Mouse (Mus musculus) limb, embryonic 14.5 days (tissue): Measurements from ENCODE around the gene Nol9. TPM values are rescaled to one million over a fixed set of nuclear protein-coding genes. Genes with fewer than 3 reads are reported as not detected.

Experiments used
- ATAC-seq: fragments of 200-750 bp; cut with Nextera tagmentation; 2 replicates; pipeline ENCODE4 v1.8.0; 2017; ENCODE audit warnings: low read depth, moderate number of reproducible peaks, moderate TSS enrichment; ENCODE audit not compliant: low FRiP score
- DNase-seq: peaks from one replicate; pipeline ENCODE4 v3.0.0-alpha.2; 2015; ENCODE audit warnings: low spot score
- H3K27ac ChIP-seq: fragments of 300-500 bp; sonication (generic); replicated peaks from 2 replicates; pipeline ENCODE4 v1.5.1; 2014; ENCODE audit warnings: low read depth, mild to moderate bottlenecking, low read length, moderate library complexity, mixed read lengths
- H3K27me3 ChIP-seq: fragments of 300-500 bp; sonication (generic); 2 replicates; pipeline ENCODE4 v1.6.1; 2014; ENCODE audit warnings: low read length, mixed read lengths; ENCODE audit not compliant: control insufficient read depth, insufficient read depth
- H3K36me3 ChIP-seq: fragments of 300-500 bp; sonication (generic); 2 replicates; pipeline ENCODE4 v1.6.1; 2014; ENCODE audit warnings: mild to moderate bottlenecking, low read length, moderate library complexity, mixed read lengths; ENCODE audit not compliant: control insufficient read depth, insufficient read depth
- H3K4me1 ChIP-seq: fragments of 300-500 bp; sonication (generic); 2 replicates; pipeline ENCODE4 v1.6.1; 2014; ENCODE audit warnings: antibody characterized with exemption, low read length, mixed read lengths; ENCODE audit not compliant: control insufficient read depth, insufficient read depth
- H3K4me2 ChIP-seq: fragments of 300-500 bp; sonication (generic); replicated peaks from 2 replicates; pipeline ENCODE4 v1.6.1; 2014; ENCODE audit warnings: low read depth, mild to moderate bottlenecking, low read length, moderate library complexity; ENCODE audit not compliant: severe bottlenecking
- H3K4me3 ChIP-seq: fragments of 300-500 bp; sonication (generic); replicated peaks from 2 replicates; pipeline ENCODE4 v1.5.1; 2014; ENCODE audit warnings: low read length
- H3K9ac ChIP-seq: fragments of 300-500 bp; sonication (generic); 2 replicates; pipeline ENCODE4 v1.6.1; 2014; ENCODE audit warnings: mild to moderate bottlenecking, low read depth, low read length, moderate library complexity; ENCODE audit not compliant: severe bottlenecking
- H3K9me3 ChIP-seq: fragments of 300-500 bp; sonication (generic); 2 replicates; pipeline ENCODE4 v1.6.1; 2016; ENCODE audit warnings: low read length; ENCODE audit not compliant: control insufficient read depth
- POLR2A ChIP-seq: fragments of 200-500 bp; IDR thresholded peaks from 2 replicates; pipeline ENCODE4 v1.8.0; 2012; ENCODE audit warnings: inconsistent platforms, mild to moderate bottlenecking, moderate library complexity, borderline replicate concordance; ENCODE audit not compliant: insufficient read depth, insufficient read length; ENCODE audit errors: extremely low read depth
- WGBS: fragments of 180-500 bp; shearing (Covaris S2); extraction: QIAGEN DNeasy Blood & Tissue Kit; methylation state at CpG from one replicate; pipeline ENCODE4 v1.1.7; 2014; 5-methylcytosine and 5-hydroxymethylcytosine counted together
- polyA plus RNA-seq, 2 experiments: library from polyadenylated mRNA; depleted of rRNA in 1 of 2; stranded (reverse) in 1 of 2; unstranded in 1 of 2; fragments of >200 nt; fragmentation: Nextera tagmentation in 1 of 2; extraction: Ambion mirVana in 1 of 2; gene quantifications; 2 replicates each; pipeline versions ENCODE4 v1.2.1 to v1.2.3; 2012 to 2014

The Nol9 gene
- polyA plus RNA-seq, 2 experiments, result 25.9 to 28.5 TPM

DNA sequence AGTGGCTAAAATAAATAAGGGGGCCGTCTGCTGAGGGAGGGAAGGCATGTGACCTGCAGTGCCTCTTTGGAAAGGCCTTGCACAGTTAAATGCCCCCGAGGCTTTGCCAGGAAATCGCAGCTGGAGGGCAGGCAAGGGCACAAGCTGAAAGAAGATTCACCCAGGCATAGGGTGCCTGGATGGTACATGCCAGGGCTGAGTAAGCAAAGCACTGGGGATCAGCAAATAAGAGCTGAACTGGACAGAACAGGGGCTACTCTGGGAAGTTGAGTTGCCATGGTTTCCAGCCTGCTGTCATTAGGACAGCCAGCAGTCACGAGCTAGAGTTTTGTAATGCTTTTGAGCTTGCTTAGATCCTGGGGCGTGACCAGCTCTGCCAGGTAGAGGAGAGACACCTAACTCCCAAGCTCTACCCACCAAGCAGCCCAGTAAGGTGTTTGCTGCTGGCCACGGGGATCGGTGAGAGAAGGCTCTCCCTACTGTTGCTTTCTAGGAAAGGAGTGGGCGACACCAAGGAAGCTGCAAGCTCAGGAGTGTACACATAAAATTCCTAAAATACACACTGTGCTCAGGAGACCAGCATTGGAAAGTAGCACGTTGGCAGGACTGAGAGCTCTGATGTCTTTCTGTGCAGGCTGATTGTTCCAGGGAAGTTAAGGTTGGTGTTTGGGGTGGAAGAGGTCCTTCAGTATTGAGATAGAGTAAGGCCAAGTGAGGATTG lies 23.4 kb downstream of the Nol9 start:
- no peak overlapping the region for H3K4me3 ChIP-seq
- ATAC-seq, result no peak
- no peak for DNase-seq
- H3K4me1 ChIP-seq, result no peaks in the 10 kb centered on the region
- H3K36me3 ChIP-seq, result peaks cover 40% of the 10 kb centered on the region
- no peaks in the 10 kb centered on the region for H3K27me3 ChIP-seq
- 72% methylated on average over 9 of the region's 9 CpGs for WGBS
- no peak for TF ChIP-seq POLR2A
- H3K9me3 ChIP-seq, result no peaks in the 10 kb centered on the region
- H3K9ac ChIP-seq, result no peak overlapping the region
- no peak overlapping the region for H3K27ac ChIP-seq
- no peak overlapping the region for H3K4me2 ChIP-seq

DNA sequence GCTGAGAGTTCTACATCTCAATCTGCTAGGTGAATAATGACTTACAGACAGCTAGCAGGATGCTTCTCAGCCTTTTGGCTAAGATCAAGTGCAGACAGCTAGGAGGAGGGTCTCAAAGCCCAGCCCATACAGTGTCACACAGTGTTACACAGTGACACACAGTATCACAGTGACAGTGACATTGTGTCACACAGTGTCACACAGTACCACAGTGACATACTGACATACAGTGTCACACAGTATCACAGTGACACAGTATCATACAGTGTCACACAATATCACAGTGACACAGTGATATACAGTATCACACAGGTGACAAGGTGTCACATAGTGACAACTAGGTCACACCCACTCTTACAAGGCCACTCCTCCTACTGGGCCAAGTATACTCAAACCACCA lies 28.2 kb downstream of the Nol9 start:
- Histone ChIP-seq H3K4me3 (no peak overlapping the region), H3K4me2 (no peak overlapping the region), H3K9ac (no peak overlapping the region), H3K4me1 (0 out of 2 replicates have a peak, but pooled peaks cover 7% of the 10 kb centered on the region), H3K36me3 (peaks cover under 1% of the 10 kb centered on the region), H3K27ac (no peak overlapping the region), H3K9me3 (no peaks in the 10 kb centered on the region), H3K27me3 (no peaks in the 10 kb centered on the region)
- ATAC-seq (no peak), DNase-seq (no peak)
- no peak for TF ChIP-seq POLR2A

DNA sequence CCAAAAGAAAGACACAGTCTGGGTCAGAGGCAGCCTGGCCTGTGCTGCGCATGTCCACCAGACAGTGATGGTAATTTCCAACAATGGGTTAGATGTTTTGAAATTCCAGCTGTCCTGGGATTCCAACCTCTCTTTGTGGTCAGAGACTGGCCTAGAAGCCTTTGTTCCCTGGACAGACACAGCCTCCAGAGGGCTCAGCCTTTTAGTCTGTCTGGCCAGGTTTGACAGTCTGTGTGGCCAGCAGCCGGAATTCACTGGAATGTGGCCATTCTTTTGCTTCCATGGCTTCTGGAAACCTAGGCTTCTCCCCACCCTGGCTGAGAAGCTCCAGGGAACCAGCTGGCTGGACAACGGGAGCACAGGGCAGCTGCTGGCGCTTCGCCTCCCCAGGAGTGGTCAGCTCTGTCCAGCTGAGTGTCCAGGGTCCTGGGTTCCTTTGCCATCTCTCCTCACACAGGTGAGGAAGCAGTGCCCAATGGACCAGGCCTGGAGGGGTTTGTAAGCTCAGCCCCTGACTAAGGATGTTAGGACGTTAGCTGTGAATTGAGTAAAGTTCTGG lies 29.1 kb downstream of the Nol9 start:
- 0 out of 2 replicates have a peak, but pooled peaks cover 7% of the 10 kb centered on the region for H3K4me1 ChIP-seq
- H3K27me3 ChIP-seq, result no peaks in the 10 kb centered on the region
- no peaks in the 10 kb centered on the region for H3K36me3 ChIP-seq
- H3K27ac ChIP-seq, result no peak overlapping the region
- no peak for TF ChIP-seq POLR2A
- WGBS, result 87% methylated on average over 5 of the region's 6 CpGs
- no peak overlapping the region for H3K4me3 ChIP-seq
- no peak overlapping the region for H3K9ac ChIP-seq
- no peaks in the 10 kb centered on the region for H3K9me3 ChIP-seq
- DNase-seq, result no peak
- H3K4me2 ChIP-seq, result no peak overlapping the region
- ATAC-seq, result no peak

DNA sequence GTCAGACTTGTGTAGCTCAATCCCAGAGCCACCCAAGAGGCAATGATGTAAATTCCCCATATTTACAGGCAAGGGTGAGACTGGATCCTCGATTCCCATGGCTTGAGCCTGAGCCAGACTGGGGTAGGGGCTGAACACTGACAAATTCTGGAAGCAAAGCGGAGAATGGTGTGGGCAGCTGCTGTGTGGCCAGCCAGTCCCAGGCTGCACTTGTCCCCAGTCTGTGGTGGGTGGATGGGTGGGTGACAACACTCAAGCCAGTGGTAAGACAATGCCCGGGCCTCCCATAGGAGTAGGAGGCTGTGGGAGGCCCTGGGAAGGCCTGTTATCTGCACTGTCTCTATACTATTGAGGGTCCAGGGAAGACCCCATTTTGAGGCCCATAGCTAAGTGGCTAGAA lies 30.1 kb downstream of the Nol9 start:
- DNase-seq (no peak), ATAC-seq (no peak)
- no peaks in the 10 kb centered on the region for H3K27me3 ChIP-seq
- H3K36me3 ChIP-seq, result no peaks in the 10 kb centered on the region
- no peak overlapping the region for H3K27ac ChIP-seq
- no peaks in the 10 kb centered on the region for H3K9me3 ChIP-seq
- no peak overlapping the region for H3K4me3 ChIP-seq
- H3K9ac ChIP-seq, result no peak overlapping the region
- no peak overlapping the region for H3K4me2 ChIP-seq
- 0 out of 2 replicates have a peak, but pooled peaks cover 7% of the 10 kb centered on the region for H3K4me1 ChIP-seq
- no peak for TF ChIP-seq POLR2A
- WGBS, result 80% methylated on average over 3 of the region's 3 CpGs

DNA sequence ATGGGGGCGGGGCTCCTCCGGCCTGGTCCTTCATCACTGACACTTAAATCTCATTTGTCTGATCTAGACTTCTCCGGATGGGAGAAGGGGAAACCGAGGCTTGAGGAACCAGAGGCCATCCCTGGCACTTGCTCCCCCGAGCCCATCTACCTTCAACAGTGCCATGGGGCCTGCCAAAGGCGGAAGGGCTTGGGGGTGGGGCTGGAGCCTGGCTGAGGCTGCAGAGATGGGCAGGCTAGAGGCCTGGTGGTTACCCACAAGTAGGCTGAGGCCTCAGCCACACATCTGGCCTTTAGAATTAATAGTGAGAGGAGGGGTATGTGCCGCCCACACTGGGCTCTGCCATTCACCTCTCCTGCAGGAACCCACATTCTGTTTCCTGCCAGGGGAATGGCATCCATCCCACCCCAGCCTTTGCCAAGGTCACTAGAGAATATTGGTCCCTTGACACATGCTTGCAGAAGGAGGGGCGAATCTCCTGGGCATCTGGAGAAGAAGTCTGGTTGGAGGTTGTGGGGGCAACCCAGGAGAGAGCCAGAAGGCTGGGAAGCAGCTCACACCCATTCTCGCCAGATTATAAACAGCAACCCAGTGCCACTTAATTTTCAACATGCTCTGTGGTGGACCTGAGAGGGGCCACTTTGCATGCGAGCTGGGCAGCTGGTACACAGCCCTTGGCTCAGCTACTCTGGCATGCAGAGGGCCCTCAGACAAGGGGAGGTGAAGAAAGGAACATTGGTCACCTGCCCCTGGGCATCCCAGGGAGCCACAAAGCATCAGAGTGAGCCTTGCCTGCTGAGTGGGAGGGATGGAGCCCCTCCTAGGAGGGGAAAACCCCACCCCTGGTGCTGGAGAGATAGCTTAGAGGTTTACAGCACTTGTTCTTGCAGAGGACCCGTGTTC lies 31.6 kb downstream of the Nol9 start:
- Histone ChIP-seq H3K27ac (no peak overlapping the region), H3K36me3 (no peaks in the 10 kb centered on the region), H3K27me3 (no peaks in the 10 kb centered on the region), H3K4me2 (no peak overlapping the region), H3K4me1 (0 out of 2 replicates have a peak, but pooled peaks cover 7% of the 10 kb centered on the region), H3K9ac (no peak overlapping the region), H3K4me3 (no peak overlapping the region), H3K9me3 (no peaks in the 10 kb centered on the region)
- no peak for TF ChIP-seq POLR2A
- 66% methylated on average over 11 of the region's 11 CpGs for WGBS
- DNase-seq (no peak), ATAC-seq (no peak)
